Mouse (Mus musculus) heart, adult 2 months (tissue): ENCODE measurements around the gene Sgpp2. TPM values are rescaled to one million over a fixed set of nuclear protein-coding genes. Genes with fewer than 3 reads are reported as not detected.

Experiments
- DNase-seq, 2 experiments: peaks; one replicate each; pipeline ENCODE4 v3.0.0; 2021
- H3K27ac ChIP-seq: fragments of 200-600 bp; 2 replicates; pipeline ENCODE4 v1.8.1; 2022
- H3K27me3 ChIP-seq: fragments of 200-500 bp; 2 replicates; pipeline ENCODE4 v1.6.1; 2012; ENCODE audit warnings: mild to moderate bottlenecking, low read length, inconsistent platforms, mixed read lengths; ENCODE audit not compliant: control insufficient read depth, insufficient read depth
- H3K36me3 ChIP-seq: fragments of 200-500 bp; 2 replicates; pipeline ENCODE4 v1.6.1; 2012; ENCODE audit warnings: low read length, inconsistent platforms; ENCODE audit not compliant: control insufficient read depth, insufficient read depth
- H3K4me1 ChIP-seq: fragments of 200-500 bp; 2 replicates; pipeline ENCODE4 v1.6.1; 2011; ENCODE audit warnings: low read length; ENCODE audit not compliant: control insufficient read depth, insufficient read depth
- H3K4me3 ChIP-seq: fragments of 200-600 bp; 2 replicates; pipeline ENCODE4 v1.8.1; 2022
- H3K79me2 ChIP-seq: fragments of 200-500 bp; replicated peaks from 2 replicates; pipeline ENCODE4 v1.6.1; 2012; ENCODE audit warnings: mild to moderate bottlenecking, inconsistent platforms, low read length, moderate library complexity, mixed read lengths; ENCODE audit not compliant: control insufficient read depth, insufficient read depth
- H3K9ac ChIP-seq: fragments of 200-500 bp; 2 replicates; pipeline ENCODE4 v1.6.1; 2012; ENCODE audit warnings: low read depth, mild to moderate bottlenecking, control low read depth, inconsistent platforms, low read length, mixed read lengths
- CTCF ChIP-seq: fragments of 200-600 bp; IDR thresholded peaks from 2 replicates; pipeline ENCODE4 v1.8.1; 2022; ENCODE audit warnings: antibody characterized with exemption, mild to moderate bottlenecking, moderate library complexity
- EP300 ChIP-seq: fragments of 200-500 bp; IDR thresholded peaks from 2 replicates; pipeline ENCODE4 v1.6.1; 2011; ENCODE audit warnings: low read depth, low read length, control low read depth; ENCODE audit not compliant: insufficient read depth
- POLR2A ChIP-seq: fragments of 200-500 bp; IDR thresholded peaks from 2 replicates; pipeline ENCODE4 v1.6.1; 2011; ENCODE audit warnings: mild to moderate bottlenecking, low read depth, low read length, control low read depth; ENCODE audit not compliant: insufficient read depth
- WGBS: fragments of 180-500 bp; shearing (Covaris S2); methylation state at CpG from one replicate; pipeline ENCODE4 v1.1.7; 2018; 5-methylcytosine and 5-hydroxymethylcytosine counted together
- intact Hi-C: fragments of 180-260 bp; cut with DNase I; formaldehyde crosslinking; loops from one replicate; pipeline ENCODE4 v1.15.1; 2025
- polyA plus RNA-seq: library from polyadenylated mRNA; depleted of rRNA; stranded (reverse); fragments of >200 nt; gene quantifications from 2 replicates; pipeline ENCODE4 v1.2.3, GENCODE M21; 2012
- total RNA-seq, 2 experiments: library from RNA; stranded (reverse); gene quantifications; 2 replicates each; pipeline ENCODE4 v1.2.3; 2021

Gene Sgpp2
- total and polyA plus RNA-seq, 3 experiments, result 0.09 to 0.31 TPM; not detected in 1

GRCm38 (mm10) chr1:78318089-78318760 is 8.1 kb downstream of the Sgpp2 start:
- Histone ChIP-seq H3K9ac (no peak overlapping the region), H3K27ac (no peak overlapping the region), H3K4me1 (no peaks in the 10 kb centered on the region), H3K4me3 (no peak overlapping the region), H3K36me3 (no peaks in the 10 kb centered on the region), H3K27me3 (no peaks in the 10 kb centered on the region), H3K79me2 (no peaks in the 10 kb centered on the region)
- no peak for DNase-seq
- WGBS, result 86% methylated on average over 13 of the region's 13 CpGs
- no peak for TF ChIP-seq EP300
- TF ChIP-seq CTCF, result no peak
- no peak for TF ChIP-seq POLR2A
- intact Hi-C loops, result no loop called here

- no peak for DNase-seq
- Histone ChIP-seq H3K27me3 (no peaks in the 10 kb centered on the region), H3K79me2 (no peaks in the 10 kb centered on the region), H3K9ac (no peak overlapping the region), H3K4me3 (no peak overlapping the region), H3K4me1 (no peaks in the 10 kb centered on the region), H3K36me3 (no peaks in the 10 kb centered on the region), H3K27ac (no peak overlapping the region)
- 79% methylated on average over 3 of the region's 3 CpGs for WGBS
- TF ChIP-seq CTCF (no peak), EP300 (no peak), POLR2A (no peak)
- intact Hi-C loops, result no loop called here
These were observed 10.1 kb downstream of the Sgpp2 start for GRCm38 (mm10) chr1:78320291-78320690.

GRCm38 (mm10) chr1:78322098-78322778 is 12.1 kb downstream of the Sgpp2 start:
- DNase-seq, result no peak
- H3K27me3 ChIP-seq, result no peaks in the 10 kb centered on the region
- H3K36me3 ChIP-seq, result no peaks in the 10 kb centered on the region
- H3K4me3 ChIP-seq, result no peak overlapping the region
- H3K79me2 ChIP-seq, result no peaks in the 10 kb centered on the region
- 51% methylated on average over 7 of the region's 7 CpGs for WGBS
- H3K9ac ChIP-seq, result no peak overlapping the region
- H3K27ac ChIP-seq, result no peak overlapping the region
- TF ChIP-seq CTCF (no peak), EP300 (no peak), POLR2A (no peak)
- intact Hi-C loops, result no loop called here
- H3K4me1 ChIP-seq, result no peaks in the 10 kb centered on the region

- no peaks in the 10 kb centered on the region for H3K79me2 ChIP-seq
- intact Hi-C loops, result no loop called here
- no peak overlapping the region for H3K4me3 ChIP-seq
- no peak overlapping the region for H3K27ac ChIP-seq
- TF ChIP-seq POLR2A, result no peak
- no peak for TF ChIP-seq EP300
- no peak for TF ChIP-seq CTCF
- H3K9ac ChIP-seq, result no peak overlapping the region
- no peaks in the 10 kb centered on the region for H3K4me1 ChIP-seq
- H3K36me3 ChIP-seq, result no peaks in the 10 kb centered on the region
- no peak for DNase-seq
- no peaks in the 10 kb centered on the region for H3K27me3 ChIP-seq
- 81% methylated on average over 8 of the region's 8 CpGs for WGBS
These were observed 12.7 kb downstream of the Sgpp2 start for GRCm38 (mm10) chr1:78322844-78323243.

- no peak overlapping the region for H3K27ac ChIP-seq
- intact Hi-C loops, result no loop called here
- H3K36me3 ChIP-seq, result no peaks in the 10 kb centered on the region
- H3K9ac ChIP-seq, result no peak overlapping the region
- TF ChIP-seq CTCF (no peak), POLR2A (no peak), EP300 (no peak)
- no peak for DNase-seq
- no peaks in the 10 kb centered on the region for H3K27me3 ChIP-seq
- H3K79me2 ChIP-seq, result no peaks in the 10 kb centered on the region
- no peaks in the 10 kb centered on the region for H3K4me1 ChIP-seq
- 32% methylated on average over 6 of the region's 6 CpGs for WGBS
- no peak overlapping the region for H3K4me3 ChIP-seq
These were observed 13.9 kb downstream of the Sgpp2 start for GRCm38 (mm10) chr1:78324044-78324443.

GRCm38 (mm10) chr1:78325851-78326250 is 15.7 kb downstream of the Sgpp2 start:
- intact Hi-C loops, result no loop called here
- no peak overlapping the region for H3K4me3 ChIP-seq
- H3K27ac ChIP-seq, result no peak overlapping the region
- DNase-seq, result no peak
- H3K27me3 ChIP-seq, result no peaks in the 10 kb centered on the region
- H3K4me1 ChIP-seq, result no peaks in the 10 kb centered on the region
- no peaks in the 10 kb centered on the region for H3K36me3 ChIP-seq
- no peak overlapping the region for H3K9ac ChIP-seq
- H3K79me2 ChIP-seq, result no peaks in the 10 kb centered on the region
- WGBS, result 64% methylated on average over 6 of the region's 6 CpGs
- TF ChIP-seq CTCF, result no peak
- no peak for TF ChIP-seq EP300
- TF ChIP-seq POLR2A, result no peak
